Mouse (Mus musculus): ENCODE data around the gene Ccl7. TPM values are rescaled to one million over a fixed set of nuclear protein-coding genes. Genes with fewer than 3 reads are reported as not detected.

Gene Ccl7
- polyA plus RNA-seq, 1 experiment from 2014 or later: 2.4 TPM

GRCm38 (mm10) chr11:82039132-82039660, 6.3 kb upstream of the Ccl7 start:
- Histone ChIP-seq H3K9ac (no peak overlapping the region), H3K27me3 (no peaks in the 10 kb centered on the region), H3K4me2 (replicated peaks) (no peak overlapping the region), H3K4me3 (no peak overlapping the region), H3K4me1 (no peaks in the 10 kb centered on the region), H3K36me3 (no peaks in the 10 kb centered on the region), H3K27ac (no peak overlapping the region), H3K9me3 (replicated peaks) (no peaks in the 10 kb centered on the region)
- ATAC-seq (ENCODE audit: low FRiP score): no peak
- WGBS: 69% methylated on average over 3 of the region's 3 CpGs

- 87% methylated on average over 4 of the region's 4 CpGs for WGBS
- Histone ChIP-seq H3K4me2 (replicated peaks) (no peak overlapping the region), H3K4me3 (no peak overlapping the region), H3K27me3 (no peaks in the 10 kb centered on the region), H3K36me3 (no peaks in the 10 kb centered on the region), H3K27ac (no peak overlapping the region), H3K4me1 (no peaks in the 10 kb centered on the region), H3K9ac (no peak overlapping the region), H3K9me3 (replicated peaks) (no peaks in the 10 kb centered on the region)
- no peak for ATAC-seq (ENCODE audit: low FRiP score)
Measured at GRCm38 (mm10) chr11:82041671-82042080, 3.8 kb upstream of the Ccl7 start.

- no peak overlapping the region for H3K9ac ChIP-seq
- 47% methylated on average over 6 of the region's 6 CpGs for WGBS
- no peak overlapping the region for H3K4me2 ChIP-seq (replicated peaks)
- no peak for ATAC-seq (ENCODE audit: low FRiP score)
- H3K4me1 ChIP-seq: no peaks in the 10 kb centered on the region
- H3K27ac ChIP-seq: no peak overlapping the region
- no peaks in the 10 kb centered on the region for H3K27me3 ChIP-seq
- H3K36me3 ChIP-seq: no peaks in the 10 kb centered on the region
- H3K9me3 ChIP-seq (replicated peaks): no peaks in the 10 kb centered on the region
- no peak overlapping the region for H3K4me3 ChIP-seq
Measured at GRCm38 (mm10) chr11:82047746-82048415, 2.4 kb downstream of the Ccl7 start.

- Histone ChIP-seq H3K4me2 (replicated peaks) (no peak overlapping the region), H3K9ac (no peak overlapping the region), H3K27ac (no peak overlapping the region), H3K4me1 (no peaks in the 10 kb centered on the region), H3K9me3 (replicated peaks) (no peaks in the 10 kb centered on the region), H3K4me3 (no peak overlapping the region), H3K27me3 (no peaks in the 10 kb centered on the region), H3K36me3 (no peaks in the 10 kb centered on the region)
- 86% methylated on average over 7 of the region's 7 CpGs for WGBS
- no peak for ATAC-seq (ENCODE audit: low FRiP score)
Measured at GRCm38 (mm10) chr11:82053849-82054248, 8.3 kb downstream of the Ccl7 start.

GRCm38 (mm10) chr11:82057646-82058045, 12.1 kb downstream of the Ccl7 start, which contains the start of gene Ccl11:
Ccl11 (plus strand) TSS chr11:82057823.
- Histone ChIP-seq H3K27me3 (no peaks in the 10 kb centered on the region), H3K4me3 (no peak within 1 kb of the TSS), H3K9ac (no peak within 1 kb of the TSS), H3K4me1 (no peaks in the 10 kb centered on the region), H3K9me3 (replicated peaks) (no peaks in the 10 kb centered on the region), H3K27ac (no peak within 1 kb of the TSS), H3K36me3 (no peaks in the 10 kb centered on the region), H3K4me2 (replicated peaks) (no peak within 1 kb of the TSS)
- 79% methylated on average over 6 of the region's 6 CpGs for WGBS
- ATAC-seq (ENCODE audit: low FRiP score): no peak

GRCm38 (mm10) chr11:82062226-82062625, 16.7 kb downstream of the Ccl7 start:
- no peak overlapping the region for H3K27ac ChIP-seq
- H3K27me3 ChIP-seq: no peaks in the 10 kb centered on the region
- no peak overlapping the region for H3K4me3 ChIP-seq
- H3K9ac ChIP-seq: no peak overlapping the region
- no peak for ATAC-seq (ENCODE audit: low FRiP score)
- no peak overlapping the region for H3K4me2 ChIP-seq (replicated peaks)
- H3K4me1 ChIP-seq: no peaks in the 10 kb centered on the region
- WGBS: 72% methylated on average over 3 of the region's 3 CpGs
- no peaks in the 10 kb centered on the region for H3K36me3 ChIP-seq
- H3K9me3 ChIP-seq (replicated peaks): no peaks in the 10 kb centered on the region

GRCm38 (mm10) chr11:82063454-82063853, 17.9 kb downstream of the Ccl7 start:
- Histone ChIP-seq H3K9me3 (replicated peaks) (no peaks in the 10 kb centered on the region), H3K27me3 (no peaks in the 10 kb centered on the region), H3K4me2 (replicated peaks) (no peak overlapping the region), H3K4me3 (no peak overlapping the region), H3K9ac (no peak overlapping the region), H3K27ac (no peak overlapping the region), H3K36me3 (no peaks in the 10 kb centered on the region), H3K4me1 (no peaks in the 10 kb centered on the region)
- no peak for ATAC-seq (ENCODE audit: low FRiP score)
- 88% methylated on average over 2 of the region's 2 CpGs for WGBS

GRCm38 (mm10) chr11:82066953-82067571, 21.6 kb downstream of the Ccl7 start:
- Histone ChIP-seq H3K27ac (no peak overlapping the region), H3K9ac (no peak overlapping the region), H3K4me1 (no peaks in the 10 kb centered on the region), H3K4me3 (no peak overlapping the region), H3K4me2 (replicated peaks) (no peak overlapping the region), H3K36me3 (no peaks in the 10 kb centered on the region), H3K27me3 (no peaks in the 10 kb centered on the region), H3K9me3 (replicated peaks) (no peaks in the 10 kb centered on the region)
- WGBS: 90% methylated on average over 7 of the region's 7 CpGs
- ATAC-seq (ENCODE audit: low FRiP score): no peak

- Histone ChIP-seq H3K4me1 (no peaks in the 10 kb centered on the region), H3K27me3 (no peaks in the 10 kb centered on the region), H3K27ac (no peak overlapping the region), H3K4me3 (no peak overlapping the region), H3K9ac (no peak overlapping the region), H3K4me2 (replicated peaks) (no peak overlapping the region), H3K9me3 (replicated peaks) (no peaks in the 10 kb centered on the region), H3K36me3 (no peaks in the 10 kb centered on the region)
- ATAC-seq (ENCODE audit: low FRiP score): no peak
- WGBS: 64% methylated on average over 3 of the region's 3 CpGs
Measured at GRCm38 (mm10) chr11:82071076-82071475, 25.6 kb downstream of the Ccl7 start.

- no peak overlapping the region for H3K4me2 ChIP-seq (replicated peaks)
- no peaks in the 10 kb centered on the region for H3K27me3 ChIP-seq
- no peaks in the 10 kb centered on the region for H3K36me3 ChIP-seq
- no peaks in the 10 kb centered on the region for H3K9me3 ChIP-seq (replicated peaks)
- no peak overlapping the region for H3K4me3 ChIP-seq
- WGBS: 91% methylated on average over 1 of the region's 1 CpGs
- H3K9ac ChIP-seq: no peak overlapping the region
- no peak for ATAC-seq (ENCODE audit: low FRiP score)
- no peak overlapping the region for H3K27ac ChIP-seq
- H3K4me1 ChIP-seq: no peaks in the 10 kb centered on the region
Measured at GRCm38 (mm10) chr11:82072374-82072773, 26.9 kb downstream of the Ccl7 start.

GRCm38 (mm10) chr11:82072984-82073383, 27.5 kb downstream of the Ccl7 start:
- H3K27me3 ChIP-seq: no peaks in the 10 kb centered on the region
- no peak for ATAC-seq (ENCODE audit: low FRiP score)

GRCm38 (mm10) chr11:82073686-82074085, 28.2 kb downstream of the Ccl7 start:
- WGBS: 89% methylated on average over 3 of the region's 3 CpGs
- ATAC-seq (ENCODE audit: low FRiP score): no peak
- Histone ChIP-seq H3K9me3 (replicated peaks) (no peaks in the 10 kb centered on the region), H3K4me2 (replicated peaks) (no peak overlapping the region), H3K4me3 (no peak overlapping the region), H3K4me1 (no peaks in the 10 kb centered on the region), H3K27ac (no peak overlapping the region), H3K36me3 (no peaks in the 10 kb centered on the region), H3K9ac (no peak overlapping the region), H3K27me3 (no peaks in the 10 kb centered on the region)

More at GRCm38 (mm10) chr11:82072984-82073383, 27.5 kb downstream of the Ccl7 start:
- no peak overlapping the region for H3K27ac ChIP-seq
- no peaks in the 10 kb centered on the region for H3K9me3 ChIP-seq (replicated peaks)
- H3K9ac ChIP-seq: no peak overlapping the region
- 89% methylated on average over 3 of the region's 3 CpGs for WGBS
- no peak overlapping the region for H3K4me3 ChIP-seq
- no peak overlapping the region for H3K4me2 ChIP-seq (replicated peaks)
- no peaks in the 10 kb centered on the region for H3K4me1 ChIP-seq
- no peaks in the 10 kb centered on the region for H3K36me3 ChIP-seq

- Histone ChIP-seq H3K9me3 (replicated peaks) (no peaks in the 10 kb centered on the region), H3K27me3 (no peaks in the 10 kb centered on the region), H3K4me1 (no peaks in the 10 kb centered on the region), H3K4me2 (replicated peaks) (no peak overlapping the region), H3K4me3 (no peak overlapping the region), H3K36me3 (no peaks in the 10 kb centered on the region), H3K27ac (no peak overlapping the region), H3K9ac (no peak overlapping the region)
- no peak for ATAC-seq (ENCODE audit: low FRiP score)
- 79% methylated on average over 3 of the region's 3 CpGs for WGBS
Measured at GRCm38 (mm10) chr11:82077031-82077430, 31.5 kb downstream of the Ccl7 start.
